ENCODE assay signal across 30 mouse cellular contexts in the genomic region with DNA sequence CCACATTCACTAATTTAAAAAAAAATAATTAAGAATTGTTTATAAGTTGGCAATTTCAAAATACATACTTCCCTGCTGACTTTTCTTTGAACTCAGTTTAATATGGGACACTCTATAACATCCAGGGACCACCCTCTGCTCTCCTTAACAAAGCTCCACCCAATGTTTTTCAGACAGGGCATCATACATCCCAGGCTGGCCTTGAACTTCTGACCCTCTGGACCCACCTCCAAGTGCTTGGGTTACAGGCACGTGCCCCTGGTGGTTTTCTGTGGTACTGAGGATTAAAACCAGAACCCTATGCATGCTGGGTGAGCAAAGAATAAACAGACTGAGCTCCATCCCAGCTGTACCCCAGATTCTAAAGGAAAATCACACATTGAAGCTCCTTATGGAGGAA.
A peak's percentile ranks its signal among the peaks of the same experiment; 100 is the strongest.
DNase-seq lines count a peak whose midpoint lies in the region; ATAC-seq and TF ChIP-seq lines count a peak whose summit lies in the region.
"Had no signal": no experiment of that assay in that cellular context is flagged by ENCODE, and none has a peak within 500 bp of the region (broad histone marks: within the 10 kb centered on the region; RNA-seq: fewer than 3 reads in every experiment).

No protein-coding gene starts in this region.

- no peak overlapping the region for H3K27ac ChIP-seq in intestine, postnatal 0 days (ENCODE audit: low read depth, low read length)
- no peak overlapping the region for H3K27ac ChIP-seq in intestine, embryonic 16.5 days (ENCODE audit: low read length)
- peak overlapping the region; percentile 77 for H3K27ac ChIP-seq in ES-Bruce4 (ENCODE audit: insufficient read depth, low read length)
- H3K27ac ChIP-seq in stomach, postnatal 0 days (replicated peaks): no peak overlapping the region
- H3K27ac ChIP-seq: embryonic facial prominence, embryonic 13.5 days; forebrain, embryonic 10.5 days; forebrain, embryonic 15.5 days; hindbrain, embryonic 10.5 days; intestine, embryonic 15.5 days; kidney, embryonic 15.5 days; layer of hippocampus, adult 2 months; limb, embryonic 13.5 days; midbrain, embryonic 15.5 days; neural tube, embryonic 15.5 days had no signal

- WGBS in intestine, postnatal 0 days: 44% methylated on average over 1 of the region's 1 CpGs
- WGBS in intestine, embryonic 16.5 days: 37% methylated on average over 1 of the region's 1 CpGs
- 50% methylated on average over 1 of the region's 1 CpGs for WGBS in stomach, postnatal 0 days

- intact Hi-C loops in gastrocnemius, postnatal 36 days (cut with DNase I): no loop called here

- H3K9me3 ChIP-seq in intestine, postnatal 0 days (ENCODE audit: control insufficient read depth): no peaks in the 10 kb centered on the region
- H3K9me3 ChIP-seq in intestine, embryonic 16.5 days (ENCODE audit: control insufficient read depth, low read length): no peaks in the 10 kb centered on the region
- no peaks in the 10 kb centered on the region for H3K9me3 ChIP-seq in ES-Bruce4 (replicated peaks; ENCODE audit: control insufficient read depth, insufficient read depth, low read length, poor library complexity, severe bottlenecking)
- H3K9me3 ChIP-seq in stomach, postnatal 0 days (ENCODE audit: control insufficient read depth, low read length): no peaks in the 10 kb centered on the region
- H3K9me3 ChIP-seq: embryonic facial prominence, embryonic 13.5 days; forebrain, embryonic 10.5 days; forebrain, embryonic 15.5 days; hindbrain, embryonic 10.5 days; intestine, embryonic 15.5 days; kidney, embryonic 15.5 days; limb, embryonic 13.5 days; midbrain, embryonic 15.5 days; neural tube, embryonic 15.5 days had no signal

- no peak for ATAC-seq in intestine, postnatal 0 days
- no peak for ATAC-seq in intestine, embryonic 16.5 days
- ATAC-seq in stomach, postnatal 0 days (ENCODE audit: low FRiP score, low TSS enrichment): no peak
- ATAC-seq: activated CD4-positive, CD25-positive, alpha-beta regulatory T cell, adult 4 months; CD4-positive, CD25-positive, alpha-beta regulatory T cell, adult 4 months; forebrain, embryonic 15.5 days; hindbrain, embryonic 16.5 days; midbrain, embryonic 15.5 days; Patski had no signal

- no peak for TF ChIP-seq POLR2A in ES-Bruce4 (IDR thresholded peaks at IDR 0.05; ENCODE audit: insufficient read depth, low read length)

- peak; percentile 83 for DNase-seq in R1 (ENCODE audit: low read depth, low spot score)
- no peak for DNase-seq in stomach, postnatal 0 days (ENCODE audit: low spot score)
- DNase-seq in adrenal gland, adult 18-20 months (ENCODE audit: low spot score in 2 of 2): no peak
- DNase-seq in gastrocnemius, postnatal 36 days: no peak
- DNase-seq: adrenal gland, postnatal 10 days; cerebellum, adult 9-10 months; cerebellum, postnatal 36 days; heart, postnatal 14 days; kidney, postnatal 25 days; lung, postnatal 4 days; right cerebral cortex, postnatal 25 days; thymus, postnatal 4 days had no signal

- H3K4me3 ChIP-seq in intestine, postnatal 0 days (ENCODE audit: low read depth, low read length): no peak overlapping the region
- H3K4me3 ChIP-seq in intestine, embryonic 16.5 days (ENCODE audit: low read length): no peak overlapping the region
- H3K4me3 ChIP-seq in ES-Bruce4 (ENCODE audit: low read depth, low read length): no peak overlapping the region
- H3K4me3 ChIP-seq in stomach, postnatal 0 days (ENCODE audit: low read depth, low read length): no peak overlapping the region
- H3K4me3 ChIP-seq: embryonic facial prominence, embryonic 13.5 days; forebrain, embryonic 10.5 days; forebrain, embryonic 15.5 days; hindbrain, embryonic 10.5 days; intestine, embryonic 15.5 days; kidney, embryonic 15.5 days; layer of hippocampus, adult 2 months; limb, embryonic 13.5 days; midbrain, embryonic 15.5 days; neural tube, embryonic 15.5 days had no signal

- H3K4me1 ChIP-seq in intestine, postnatal 0 days (replicated peaks; ENCODE audit: control insufficient read depth, insufficient read depth, low read length): no peaks in the 10 kb centered on the region
- H3K4me1 ChIP-seq in intestine, embryonic 16.5 days (ENCODE audit: control insufficient read depth, insufficient read depth, low read length): peaks cover 5% of the 10 kb centered on the region; the same call in 1 of the 2 replicates
- H3K4me1 ChIP-seq in ES-Bruce4 (ENCODE audit: control insufficient read depth, insufficient read depth, low read length): peaks cover 8% of the 10 kb centered on the region
- H3K4me1 ChIP-seq in stomach, postnatal 0 days (replicated peaks; ENCODE audit: control insufficient read depth, insufficient read depth): no peaks in the 10 kb centered on the region
- H3K4me1 ChIP-seq: embryonic facial prominence, embryonic 13.5 days; forebrain, embryonic 10.5 days; forebrain, embryonic 15.5 days; hindbrain, embryonic 10.5 days; intestine, embryonic 15.5 days; kidney, embryonic 15.5 days; limb, embryonic 13.5 days; midbrain, embryonic 15.5 days; neural tube, embryonic 15.5 days had no signal

- H3K4me2 ChIP-seq in intestine, postnatal 0 days (replicated peaks; ENCODE audit: low read depth): no peak overlapping the region
- H3K4me2 ChIP-seq in intestine, embryonic 16.5 days (ENCODE audit: low read depth, low read length): no peak overlapping the region
- H3K4me2 ChIP-seq in stomach, postnatal 0 days (replicated peaks; ENCODE audit: low read depth): no peak overlapping the region
- H3K4me2 ChIP-seq: embryonic facial prominence, embryonic 13.5 days; forebrain, embryonic 15.5 days; intestine, embryonic 15.5 days; kidney, embryonic 15.5 days; limb, embryonic 13.5 days; liver, embryonic 11.5 days; midbrain, embryonic 15.5 days; neural tube, embryonic 15.5 days had no signal

- no peak overlapping the region for H3K9ac ChIP-seq in intestine, postnatal 0 days (ENCODE audit: low read depth, low read length)
- no peak overlapping the region for H3K9ac ChIP-seq in intestine, embryonic 16.5 days (ENCODE audit: low read depth, low read length)
- peak overlapping the region; percentile 36 for H3K9ac ChIP-seq in ES-Bruce4 (ENCODE audit: low read depth, poor library complexity, severe bottlenecking)
- H3K9ac ChIP-seq in stomach, postnatal 0 days (ENCODE audit: low read length): no peak overlapping the region
- H3K9ac ChIP-seq: embryonic facial prominence, embryonic 13.5 days; forebrain, embryonic 15.5 days; intestine, embryonic 15.5 days; kidney, embryonic 15.5 days; limb, embryonic 13.5 days; midbrain, embryonic 15.5 days; neural tube, embryonic 15.5 days had no signal

- H3K36me3 ChIP-seq in intestine, postnatal 0 days (ENCODE audit: control insufficient read depth, insufficient read depth): peaks cover 80% of the 10 kb centered on the region
- no peaks in the 10 kb centered on the region for H3K36me3 ChIP-seq in intestine, embryonic 16.5 days (ENCODE audit: control insufficient read depth, insufficient read depth, low read length)
- peaks cover 6% of the 10 kb centered on the region; the same call in 1 of the 2 replicates for H3K36me3 ChIP-seq in ES-Bruce4 (ENCODE audit: control insufficient read depth, insufficient read depth, low read length, poor library complexity, severe bottlenecking)
- peaks cover 6% of the 10 kb centered on the region; the same call in 1 of the 2 replicates for H3K36me3 ChIP-seq in stomach, postnatal 0 days (ENCODE audit: control insufficient read depth, insufficient read depth, low read length)
- H3K36me3 ChIP-seq: forebrain, embryonic 10.5 days; forebrain, embryonic 15.5 days; hindbrain, embryonic 10.5 days; midbrain, embryonic 15.5 days; neural tube, embryonic 15.5 days had no signal

- TF ChIP-seq CTCF in intestine, postnatal 0 days (IDR thresholded peaks at IDR 0.05; ENCODE audit: low read depth): peak; percentile 27; the same call in 1 of the 2 replicates
- TF ChIP-seq CTCF in ES-Bruce4 (IDR thresholded peaks at IDR 0.05; ENCODE audit: low read depth, low read length): no peak
- TF ChIP-seq CTCF in stomach, postnatal 0 days (IDR thresholded peaks at IDR 0.05; ENCODE audit: low read depth): peak; percentile 42

- H3K27me3 ChIP-seq in intestine, postnatal 0 days (replicated peaks; ENCODE audit: control insufficient read depth, insufficient read depth, low read length): no peaks in the 10 kb centered on the region
- no peaks in the 10 kb centered on the region for H3K27me3 ChIP-seq in intestine, embryonic 16.5 days (replicated peaks; ENCODE audit: control insufficient read depth, insufficient read depth, low read length)
- H3K27me3 ChIP-seq in ES-Bruce4 (ENCODE audit: control insufficient read depth, insufficient read depth, low read length, poor library complexity, severe bottlenecking): no peaks in the 10 kb centered on the region
- H3K27me3 ChIP-seq in stomach, postnatal 0 days (ENCODE audit: control insufficient read depth, insufficient read depth, low read length): no peaks in the 10 kb centered on the region
- H3K27me3 ChIP-seq: embryonic facial prominence, embryonic 13.5 days; forebrain, embryonic 15.5 days; intestine, embryonic 15.5 days; kidney, embryonic 15.5 days; limb, embryonic 13.5 days; midbrain, embryonic 15.5 days; neural tube, embryonic 15.5 days; Patski had no signal

- peak; percentile 82 for TF ChIP-seq EP300 in ES-Bruce4 (IDR thresholded peaks at IDR 0.05; ENCODE audit: insufficient read depth, low read depth, low read length)
- no peak for TF ChIP-seq EP300 in stomach, postnatal 0 days (optimal IDR thresholded peaks at IDR 0.05)
